Mouse (Mus musculus) cerebellum, adult 9-11 months (tissue): ENCODE measurements around the gene Pard3b.
"Not testable (repeated sequence)": the region's sequence is repeated elsewhere in the genome, so short reads cannot be mapped to it uniquely, and the experiment has no call there.

Source experiments
- DNase-seq: peaks from one replicate; pipeline ENCODE4 v3.0.0; 2022

Gene Pard3b

DNA sequence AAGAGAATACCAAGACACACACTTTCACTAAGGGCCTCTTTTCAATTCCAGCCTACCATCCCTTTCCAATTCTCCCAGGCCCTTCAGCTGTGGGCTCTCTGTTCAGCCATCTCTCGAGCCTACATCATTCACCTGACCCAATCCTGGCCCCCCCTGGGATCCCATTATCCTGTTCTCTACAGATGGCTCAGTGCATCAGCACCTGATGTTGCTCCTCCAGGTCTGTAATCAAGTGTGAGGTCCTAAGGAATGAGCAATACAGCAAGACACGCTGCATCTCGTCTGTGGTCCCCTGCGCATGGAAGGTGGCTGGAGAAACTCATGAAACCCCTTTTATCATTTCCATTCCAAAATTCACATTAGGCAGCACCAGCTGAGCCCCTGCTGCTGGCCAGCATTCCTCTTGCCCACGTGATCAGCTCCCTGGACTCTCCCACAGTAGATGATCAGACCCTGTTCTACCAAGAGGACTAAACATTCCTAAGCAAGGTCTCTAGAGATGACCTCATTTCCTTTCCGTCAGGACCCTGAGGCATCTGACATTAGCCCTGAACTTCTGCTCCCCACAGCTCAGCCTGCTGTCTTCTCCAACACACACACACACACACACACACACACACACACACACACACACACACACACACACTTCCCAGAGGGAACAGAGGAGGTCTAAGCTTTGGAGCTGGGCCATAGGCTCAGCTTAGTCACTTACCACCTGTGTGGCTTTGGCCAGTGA lies 952.8 kb downstream of the Pard3b start:
- DNase-seq, result no peak

GRCm38 (mm10) chr1:62595401-62595800 lies 956.8 kb downstream of the Pard3b start:
- no peak for DNase-seq

DNA sequence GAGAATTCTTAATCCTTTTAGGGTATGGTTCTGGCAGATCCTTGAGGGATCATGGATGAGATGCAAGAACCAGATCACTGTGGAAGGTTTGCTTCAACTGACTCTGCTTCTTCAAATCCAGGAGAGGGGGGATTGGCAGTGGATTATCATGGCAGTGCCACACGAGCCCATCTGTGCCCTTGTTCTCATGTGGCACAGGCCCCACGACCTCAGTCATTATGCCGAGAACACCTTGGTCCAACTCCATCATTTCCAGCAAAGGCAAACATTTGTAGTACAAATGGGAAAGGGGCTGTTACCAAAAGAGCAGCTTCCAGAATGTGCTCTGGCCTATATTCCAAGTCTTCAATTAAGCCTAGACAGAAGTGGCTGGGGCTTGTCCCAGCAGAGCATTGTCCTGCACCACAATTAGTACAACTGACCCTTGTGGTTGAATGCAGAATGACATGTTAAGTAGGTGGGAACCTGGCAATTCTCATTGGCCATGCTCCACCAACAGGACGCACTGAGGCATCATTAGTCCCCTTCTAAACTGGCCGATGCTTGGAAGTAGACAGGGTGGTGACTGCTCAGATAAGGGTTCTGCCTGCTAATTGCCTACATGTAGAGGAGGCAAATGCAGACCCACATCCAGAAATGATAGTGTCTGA lies 959.3 kb downstream of the Pard3b start:
- DNase-seq, result no peak

DNA sequence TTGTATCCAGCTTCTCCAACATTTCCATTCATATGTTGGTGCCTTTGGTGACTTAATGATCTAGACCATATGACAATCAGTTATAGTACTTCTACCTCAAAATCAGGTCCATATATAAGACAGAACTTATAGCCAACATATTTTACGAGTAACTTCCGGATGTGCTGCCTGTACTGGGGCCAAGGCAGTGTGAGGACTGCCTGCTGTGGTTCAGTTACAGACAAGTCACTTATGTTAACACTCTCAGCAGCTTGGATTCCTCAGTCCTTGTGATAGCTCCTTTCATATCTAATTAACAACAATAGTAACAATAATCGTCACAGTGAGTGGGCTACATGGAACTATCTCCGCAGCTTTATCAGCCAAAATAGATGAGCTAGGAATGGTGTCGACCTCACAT lies 959.9 kb downstream of the Pard3b start:
- no peak for DNase-seq

- not testable (repeated sequence) for DNase-seq
Observed at GRCm38 (mm10) chr1:62604644-62605043, 966.0 kb downstream of the Pard3b start.

GRCm38 (mm10) chr1:62618109-62618665 lies 979.6 kb downstream of the Pard3b start:
- no peak for DNase-seq

GRCm38 (mm10) chr1:62619456-62619855 lies 980.8 kb downstream of the Pard3b start:
- DNase-seq, result no peak

GRCm38 (mm10) chr1:62622447-62622846 lies 983.8 kb downstream of the Pard3b start:
- no peak for DNase-seq

GRCm38 (mm10) chr1:62624166-62624565 lies 985.5 kb downstream of the Pard3b start:
- DNase-seq, result no peak

GRCm38 (mm10) chr1:62624836-62625235 lies 986.2 kb downstream of the Pard3b start:
- no peak for DNase-seq

DNA sequence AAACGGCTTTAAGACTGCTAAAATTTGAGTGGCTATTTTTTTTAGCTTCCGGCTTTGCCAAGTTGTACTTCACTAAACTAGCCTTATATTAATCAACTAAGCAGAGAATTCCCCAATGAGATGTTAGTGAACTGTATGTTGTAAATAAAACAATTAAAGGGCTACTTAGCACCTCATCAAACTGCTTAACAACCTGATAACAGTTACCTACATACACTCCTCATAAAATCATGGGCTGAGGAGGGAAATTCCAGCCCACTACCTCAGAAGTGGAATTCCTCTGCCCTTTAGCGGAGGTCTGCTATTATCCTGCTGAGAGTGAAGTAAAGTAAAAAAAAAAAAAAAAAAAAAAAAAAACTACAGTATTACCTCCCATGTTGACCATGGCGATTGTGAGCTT lies 986.7 kb downstream of the Pard3b start:
- DNase-seq, result no peak

GRCm38 (mm10) chr1:62625819-62626505 lies 987.3 kb downstream of the Pard3b start:
- no peak for DNase-seq

- DNase-seq, result no peak
Observed at GRCm38 (mm10) chr1:62629952-62630351, 991.3 kb downstream of the Pard3b start.

- no peak for DNase-seq
Observed at GRCm38 (mm10) chr1:62631511-62632305, 993.1 kb downstream of the Pard3b start.

GRCm38 (mm10) chr1:62632886-62633285 lies 994.3 kb downstream of the Pard3b start:
- no peak for DNase-seq

- DNase-seq, result no peak
Observed at GRCm38 (mm10) chr1:62635203-62635602, 996.6 kb downstream of the Pard3b start.

DNA sequence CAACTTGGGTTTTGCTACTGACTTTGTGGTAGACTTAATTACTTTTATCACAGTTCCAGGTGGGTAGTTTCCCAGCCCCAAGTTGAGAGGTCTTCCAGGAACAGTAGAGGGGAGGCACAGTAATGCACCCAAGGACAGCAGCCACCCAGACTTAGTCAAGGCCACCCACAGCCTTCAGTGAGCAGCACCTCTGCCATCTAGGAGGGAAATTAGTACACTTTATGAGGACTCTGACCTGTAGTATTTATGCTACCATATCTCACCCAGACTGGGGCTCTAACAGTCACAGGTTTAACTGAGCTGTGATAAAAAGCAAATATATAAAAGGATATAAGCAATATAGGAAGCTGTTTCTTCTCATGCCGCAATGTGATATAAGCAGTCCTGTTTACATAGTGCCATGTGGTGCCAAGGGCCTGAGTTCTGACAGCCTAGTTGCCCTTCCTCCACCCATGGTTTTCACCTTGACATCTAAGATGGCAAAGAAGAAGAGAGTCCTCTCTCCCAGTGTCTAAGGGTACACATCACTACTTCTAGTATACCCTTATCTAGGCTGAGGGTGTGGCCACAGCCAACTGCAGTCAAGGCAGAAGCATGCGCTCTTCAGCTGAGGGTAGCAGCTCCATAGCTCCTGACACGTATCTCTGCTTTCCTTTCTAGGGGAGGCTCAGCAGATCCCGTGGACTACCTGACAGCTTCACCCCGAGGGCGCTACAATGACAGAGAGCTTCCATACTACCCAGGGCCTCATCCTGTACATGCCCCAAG lies 998.5 kb downstream of the Pard3b start:
- DNase-seq, result no peak

DNA sequence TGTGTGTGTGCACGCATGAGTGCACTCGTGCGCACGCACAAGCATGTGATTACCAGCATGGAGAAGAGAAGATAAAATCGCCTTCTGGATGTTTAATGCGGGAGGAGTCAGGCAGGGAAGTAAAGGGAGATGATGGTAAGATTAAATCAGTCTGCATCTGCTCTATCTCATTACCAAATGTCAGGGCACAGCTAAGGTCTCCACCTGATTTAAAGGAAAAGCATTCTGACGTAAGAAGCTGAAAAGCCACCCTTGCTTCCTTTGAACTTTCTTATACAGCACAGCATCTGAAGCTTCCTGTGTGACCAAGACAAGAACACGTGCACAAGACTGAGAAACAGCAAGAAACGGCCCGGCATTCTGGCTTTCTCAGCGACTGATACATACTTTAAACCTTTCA lies 1000.4 kb downstream of the Pard3b start:
- DNase-seq, result no peak

GRCm38 (mm10) chr1:62639440-62639839 lies 1000.8 kb downstream of the Pard3b start:
- no peak for DNase-seq

- no peak for DNase-seq
Observed at GRCm38 (mm10) chr1:62644631-62645278, 1006.1 kb downstream of the Pard3b start.

DNA sequence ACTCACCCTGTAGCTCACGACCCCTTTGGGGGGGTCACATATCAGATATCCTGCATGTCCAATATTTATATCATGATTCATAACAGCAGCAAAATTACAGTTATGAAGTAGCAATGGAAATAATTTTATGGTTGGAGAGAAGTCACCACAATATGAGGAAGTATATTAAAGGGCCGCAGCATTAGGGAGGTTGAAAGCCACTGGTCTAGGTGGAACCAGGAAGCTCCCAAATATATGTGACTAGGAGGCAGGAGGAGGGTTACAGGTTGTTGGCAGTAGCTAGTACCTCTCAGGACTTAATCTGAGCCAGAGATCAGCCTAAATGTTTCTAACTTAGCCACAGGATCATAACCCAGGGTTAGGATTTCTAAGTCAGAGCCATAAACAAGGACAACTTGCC lies 1008.2 kb downstream of the Pard3b start:
- DNase-seq, result no peak

- DNase-seq, result no peak
Observed at GRCm38 (mm10) chr1:62648116-62648515, 1009.5 kb downstream of the Pard3b start.
